Mouse (Mus musculus) midbrain, postnatal 0 days (tissue): ENCODE measurements at regions not wholly inside any gene's neighbourhood (a gene's known extent, or its start where the extent isn't known, plus 50 kb on each side); places are given as distances from the start of the nearest gene placed in this dataset.

Experiments
- ATAC-seq: fragments of 200-750 bp; cut with Nextera tagmentation; 2 replicates; pipeline ENCODE4 v1.8.0; 2017; ENCODE audit warnings: moderate number of reproducible peaks, mild to moderate bottlenecking, moderate TSS enrichment, moderate library complexity; ENCODE audit not compliant: low FRiP score
- DNase-seq: peaks from one replicate; pipeline ENCODE4 v3.0.0-alpha.2; 2015; ENCODE audit warnings: low spot score
- H3K27ac ChIP-seq: fragments of 300-500 bp; sonication (generic); 2 replicates; pipeline ENCODE4 v1.5.1; 2014; ENCODE audit warnings: low read depth, mild to moderate bottlenecking, low read length, mixed read lengths
- H3K27me3 ChIP-seq: fragments of 300-500 bp; sonication (generic); 2 replicates; pipeline ENCODE4 v1.6.1; 2014; ENCODE audit warnings: low read length, control low read depth, mixed read lengths; ENCODE audit not compliant: insufficient read depth
- H3K36me3 ChIP-seq: fragments of 300-500 bp; sonication (generic); 2 replicates; pipeline ENCODE4 v1.6.1; 2014; ENCODE audit warnings: low read length, control low read depth, mixed read lengths; ENCODE audit not compliant: insufficient read depth
- H3K4me1 ChIP-seq: fragments of 300-500 bp; sonication (generic); 2 replicates; pipeline ENCODE4 v1.6.1; 2014; ENCODE audit warnings: mild to moderate bottlenecking, control low read depth, antibody characterized with exemption, low read length, mixed read lengths; ENCODE audit not compliant: insufficient read depth
- H3K4me2 ChIP-seq: fragments of 300-500 bp; sonication (generic); 2 replicates; pipeline ENCODE4 v1.6.1; 2014; ENCODE audit warnings: low read depth, mild to moderate bottlenecking, low read length, mixed read lengths; ENCODE audit not compliant: poor library complexity, severe bottlenecking
- H3K4me3 ChIP-seq: fragments of 300-500 bp; sonication (generic); 2 replicates; pipeline ENCODE4 v1.5.1; 2014; ENCODE audit warnings: low read depth, mild to moderate bottlenecking, low read length, moderate library complexity
- H3K9ac ChIP-seq: fragments of 300-500 bp; sonication (generic); replicated peaks from 2 replicates; pipeline ENCODE4 v1.6.1; 2014; ENCODE audit warnings: mild to moderate bottlenecking, low read length, moderate library complexity, mixed read lengths; ENCODE audit not compliant: poor library complexity, severe bottlenecking
- H3K9me3 ChIP-seq: fragments of 300-500 bp; sonication (generic); 2 replicates; pipeline ENCODE4 v1.6.1; 2016; ENCODE audit warnings: low read length, control low read depth
- CTCF ChIP-seq: IDR thresholded peaks from 2 replicates; pipeline ENCODE4 v1.5.1; 2016; ENCODE audit warnings: antibody characterized with exemption, mild to moderate bottlenecking
- WGBS: fragments of 180-500 bp; shearing (Covaris S2); extraction: QIAGEN DNeasy Blood & Tissue Kit; methylation state at CpG from one replicate; pipeline ENCODE4 v1.1.7; 2014; 5-methylcytosine and 5-hydroxymethylcytosine counted together

DNA sequence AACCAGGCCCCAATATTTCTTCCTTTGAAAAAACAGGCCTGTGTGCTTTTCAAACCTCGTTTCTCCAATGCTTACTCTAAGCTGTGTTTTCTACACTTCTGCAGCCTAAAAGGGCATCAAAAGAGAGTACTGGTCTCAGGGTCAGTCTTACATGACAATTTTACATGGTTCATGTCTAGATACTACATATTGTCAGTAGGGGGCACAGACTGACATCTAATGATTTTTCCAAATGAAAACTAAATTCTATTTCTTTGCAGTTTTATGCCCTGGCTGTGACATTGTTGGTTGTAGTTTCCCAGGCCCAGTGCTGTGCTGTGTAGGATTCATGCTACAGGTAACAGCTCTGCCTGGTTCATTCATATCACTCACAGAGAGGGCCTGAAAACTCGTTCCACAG lies 248.7 kb upstream of the Megf9 start:
- 45% methylated on average over 2 of the region's 2 CpGs for whole genome bisulfite sequencing

DNA sequence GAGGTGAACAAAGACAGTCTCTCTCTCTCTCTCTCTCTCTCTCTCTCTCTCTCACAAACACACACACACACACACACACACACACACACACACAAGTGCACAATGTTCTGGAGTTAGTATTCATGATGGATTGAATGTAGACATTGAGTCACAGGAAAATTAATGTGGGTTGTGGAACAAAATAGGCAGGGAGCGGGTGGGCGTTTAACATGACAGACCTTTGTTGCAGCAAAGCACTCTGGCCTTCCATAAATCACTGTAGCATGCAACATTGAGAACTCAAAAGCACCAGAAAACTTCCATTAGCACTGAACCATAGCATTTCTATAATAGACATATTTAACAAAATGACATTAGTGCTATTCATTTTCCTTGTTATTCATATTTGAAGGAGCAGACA lies 246.8 kb upstream of the Megf9 start:
- Histone ChIP-seq H3K4me1 (no peaks in the 10 kb centered on the region), H3K4me2 (no peak overlapping the region), H3K9me3 (no peaks in the 10 kb centered on the region), H3K27me3 (no peaks in the 10 kb centered on the region), H3K4me3 (no peak overlapping the region), H3K36me3 (no peaks in the 10 kb centered on the region), H3K9ac (no peak overlapping the region), H3K27ac (no peak overlapping the region)
- TF ChIP-seq CTCF = no peak
- no peak for DNase-seq
- WGBS = 92% methylated on average over 2 of the region's 2 CpGs
- ATAC-seq = no peak

More for the DNA sequence above, 248.7 kb upstream of the Megf9 start:
- Histone ChIP-seq H3K36me3 (no peaks in the 10 kb centered on the region), H3K4me1 (no peaks in the 10 kb centered on the region), H3K27me3 (no peaks in the 10 kb centered on the region), H3K4me3 (no peak overlapping the region), H3K27ac (no peak overlapping the region), H3K9ac (no peak overlapping the region), H3K9me3 (no peaks in the 10 kb centered on the region), H3K4me2 (no peak overlapping the region)
- ATAC-seq (no peak), DNase-seq (peak; percentile 8)
- peak; percentile 58 for TF ChIP-seq CTCF

DNA sequence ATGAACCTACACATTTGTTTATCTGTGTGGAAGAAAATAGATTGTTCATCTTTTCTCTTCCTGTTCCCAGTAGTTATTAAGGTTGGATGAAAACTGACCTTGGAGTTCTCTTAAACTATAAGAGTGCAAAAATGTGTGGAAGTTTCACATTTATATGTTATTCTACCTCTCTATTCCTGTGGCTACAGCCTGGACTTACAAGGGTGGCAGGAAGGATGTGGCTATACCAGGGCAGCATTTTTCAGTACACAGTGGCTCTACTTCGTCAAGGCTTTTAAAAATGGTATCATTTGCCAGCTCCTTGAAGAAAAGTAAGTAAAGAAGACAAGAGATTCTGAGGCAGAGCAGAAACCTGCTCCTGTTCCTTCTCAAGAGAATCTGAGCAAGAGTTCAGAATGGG lies 241.5 kb upstream of the Megf9 start:
- no peak for TF ChIP-seq CTCF
- Histone ChIP-seq H3K36me3 (no peaks in the 10 kb centered on the region), H3K4me3 (no peak overlapping the region), H3K4me2 (no peak overlapping the region), H3K27me3 (no peaks in the 10 kb centered on the region), H3K4me1 (no peaks in the 10 kb centered on the region), H3K9ac (no peak overlapping the region), H3K9me3 (no peaks in the 10 kb centered on the region), H3K27ac (no peak overlapping the region)
- DNase-seq = no peak
- WGBS = 77% methylated on average over 1 of the region's 1 CpGs
- no peak for ATAC-seq

DNA sequence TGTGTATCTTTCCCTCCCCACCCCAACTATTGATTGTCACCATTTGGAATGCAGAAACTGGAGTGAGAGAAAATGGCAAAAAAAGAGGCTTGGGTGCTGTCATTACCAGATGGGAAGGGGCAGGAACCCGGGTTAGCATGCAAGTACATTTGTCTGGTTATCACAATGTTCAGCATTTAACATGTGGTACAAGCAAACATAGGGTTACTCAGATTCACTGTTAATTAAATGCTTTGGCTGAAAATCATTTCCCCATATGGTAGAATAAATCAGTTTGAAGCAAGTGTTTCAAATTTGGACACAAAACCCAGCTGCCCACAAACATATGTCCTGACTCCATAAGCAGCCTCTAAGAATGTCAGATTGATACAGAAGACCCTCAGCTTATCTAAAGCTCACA lies 208.6 kb upstream of the Megf9 start:
- ATAC-seq = no peak
- WGBS = 87% methylated on average over 1 of the region's 1 CpGs

DNA sequence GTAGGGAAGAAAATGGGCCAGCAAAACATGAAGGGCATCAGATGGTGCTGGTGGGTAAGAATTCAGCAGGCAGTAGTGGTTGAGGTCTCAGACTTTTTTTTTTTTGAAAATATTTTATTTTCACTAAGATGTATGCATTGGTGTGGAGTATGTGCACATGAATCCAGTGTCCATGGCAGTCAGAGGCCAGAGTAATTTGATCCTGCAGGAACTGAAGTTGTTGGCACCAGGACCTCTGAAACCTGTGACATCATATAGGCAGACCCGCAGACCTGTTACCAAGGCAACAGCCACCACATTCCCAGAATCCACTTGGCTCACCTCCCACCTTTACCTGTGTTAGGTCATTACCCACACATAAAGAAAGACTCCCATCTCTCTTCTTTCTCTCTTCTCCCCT lies 207.2 kb upstream of the Megf9 start:
- no peaks in the 10 kb centered on the region for H3K36me3 ChIP-seq
- no peaks in the 10 kb centered on the region for H3K9me3 ChIP-seq
- no peaks in the 10 kb centered on the region for H3K4me1 ChIP-seq
- 60% methylated on average over 1 of the region's 1 CpGs for WGBS
- ATAC-seq (no peak), DNase-seq (no peak)
- no peak overlapping the region for H3K27ac ChIP-seq
- H3K27me3 ChIP-seq = no peaks in the 10 kb centered on the region
- no peak overlapping the region for H3K4me2 ChIP-seq
- no peak overlapping the region for H3K9ac ChIP-seq
- no peak overlapping the region for H3K4me3 ChIP-seq
- TF ChIP-seq CTCF = no peak

More for the DNA sequence above, 208.6 kb upstream of the Megf9 start:
- TF ChIP-seq CTCF = no peak
- H3K4me1 ChIP-seq = no peaks in the 10 kb centered on the region
- no peak for DNase-seq
- H3K9ac ChIP-seq = no peak overlapping the region
- no peaks in the 10 kb centered on the region for H3K36me3 ChIP-seq
- no peak overlapping the region for H3K4me2 ChIP-seq
- no peaks in the 10 kb centered on the region for H3K27me3 ChIP-seq
- H3K27ac ChIP-seq = no peak overlapping the region
- H3K9me3 ChIP-seq = no peaks in the 10 kb centered on the region
- H3K4me3 ChIP-seq = no peak overlapping the region

DNA sequence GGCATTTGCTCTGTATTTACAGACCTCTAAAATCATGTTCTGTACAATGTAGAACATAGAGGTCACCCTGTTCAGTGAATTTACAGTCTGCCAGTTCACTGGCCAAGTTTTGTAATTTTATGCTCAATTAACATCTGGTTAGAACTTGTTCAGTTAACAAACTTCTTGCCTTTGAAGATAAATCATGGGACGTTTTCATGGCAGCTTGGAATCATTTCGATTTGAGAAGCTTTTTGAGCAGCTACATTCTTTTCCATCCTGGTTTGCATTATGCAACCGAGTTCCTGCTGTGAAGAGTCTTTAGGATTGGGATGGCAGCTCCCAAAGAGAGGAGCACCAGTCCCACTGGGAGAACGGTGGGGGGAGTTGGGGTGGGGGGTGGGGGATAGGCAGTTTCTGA lies 206.3 kb upstream of the Megf9 start:
- WGBS = 5% methylated on average over 4 of the region's 4 CpGs

More for the DNA sequence above, 206.3 kb upstream of the Megf9 start:
- Histone ChIP-seq H3K4me2 (no peak overlapping the region), H3K9ac (no peak overlapping the region), H3K4me1 (no peaks in the 10 kb centered on the region), H3K4me3 (no peak overlapping the region), H3K27me3 (no peaks in the 10 kb centered on the region), H3K27ac (no peak overlapping the region), H3K36me3 (no peaks in the 10 kb centered on the region), H3K9me3 (no peaks in the 10 kb centered on the region)
- DNase-seq (no peak), ATAC-seq (no peak)
- TF ChIP-seq CTCF = no peak
